Comparison of ENCODE assay signal across 13 mouse cellular contexts in the genomic region with DNA sequence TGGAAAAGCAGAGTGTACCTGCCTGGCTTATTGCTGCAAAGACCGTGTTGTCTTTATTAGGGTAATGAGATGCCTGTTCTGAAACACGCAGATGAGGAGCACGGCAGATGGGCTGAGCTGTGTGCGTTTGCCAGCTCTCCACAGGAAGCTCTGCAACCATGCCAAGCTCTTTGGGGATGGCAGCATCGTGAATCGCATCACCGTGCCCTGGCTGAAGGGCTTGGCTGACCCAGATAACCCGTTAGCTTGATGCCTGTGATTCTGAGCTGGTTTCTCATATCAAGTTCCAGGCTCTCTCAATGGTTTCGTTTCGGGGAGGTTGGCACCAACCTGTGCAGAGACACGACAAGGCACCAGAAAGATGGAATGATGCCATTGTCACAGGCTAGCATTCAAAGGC. TPM values are rescaled to one million over a fixed set of nuclear protein-coding genes. Genes with fewer than 3 reads are reported as not detected.
DNase-seq lines count a peak whose midpoint lies in the region; ATAC-seq and TF ChIP-seq lines count a peak whose summit lies in the region.
"Had no signal": no experiment of that assay in that cellular context is flagged by ENCODE, and none has a peak within 500 bp of the region (broad histone marks: within the 10 kb centered on the region; RNA-seq: fewer than 3 reads in every experiment).

No protein-coding gene starts in this region.

- no peak overlapping the region; the same call in 1 of the 2 replicates for H3K4me2 ChIP-seq in forebrain, embryonic 13.5 days
- H3K4me2 ChIP-seq in neural tube, embryonic 13.5 days: no peak overlapping the region
- H3K4me2 ChIP-seq in forebrain, postnatal 0 days (ENCODE audit: low read depth): peak overlapping the region; percentile 23
- H3K4me2 ChIP-seq: liver, embryonic 13.5 days had no signal

- no peaks in the 10 kb centered on the region for H3K27me3 ChIP-seq in forebrain, embryonic 13.5 days
- peaks cover 5% of the 10 kb centered on the region; the same call in 1 of the 2 replicates for H3K27me3 ChIP-seq in forebrain, embryonic 10.5 days (ENCODE audit: poor library complexity, severe bottlenecking)
- no peaks in the 10 kb centered on the region for H3K27me3 ChIP-seq in neural tube, embryonic 13.5 days
- H3K27me3 ChIP-seq in forebrain, postnatal 0 days (ENCODE audit: insufficient read depth, low read length): no peaks in the 10 kb centered on the region
- H3K27me3 ChIP-seq: liver, embryonic 13.5 days had no signal

- no peak for TF ChIP-seq CTCF in forebrain, postnatal 0 days (IDR thresholded peaks at IDR 0.05; ENCODE audit: low read depth)

- no peak overlapping the region for H3K9ac ChIP-seq in forebrain, embryonic 13.5 days
- H3K9ac ChIP-seq in neural tube, embryonic 13.5 days: no peak overlapping the region
- H3K9ac ChIP-seq in forebrain, postnatal 0 days: no peak overlapping the region
- H3K9ac ChIP-seq: liver, embryonic 13.5 days had no signal

- 0 out of 2 replicates have a peak, but pooled peaks have one; percentile 55 for ATAC-seq in forebrain, embryonic 13.5 days
- ATAC-seq in neural tube, embryonic 13.5 days (ENCODE audit: low read depth): no peak
- peak; percentile 76 for ATAC-seq in forebrain, postnatal 0 days

- H3K27ac ChIP-seq in forebrain, embryonic 13.5 days: peak overlapping the region; percentile 74
- H3K27ac ChIP-seq in forebrain, embryonic 10.5 days: no peak overlapping the region
- peak overlapping the region; percentile 72 for H3K27ac ChIP-seq in neural tube, embryonic 13.5 days (replicated peaks)
- 0 out of 2 replicates have a peak overlapping the region, but pooled peaks have one; percentile 40 for H3K27ac ChIP-seq in forebrain, postnatal 0 days (ENCODE audit: low read depth, low read length)
- H3K27ac ChIP-seq: liver, embryonic 13.5 days had no signal

- no peaks in the 10 kb centered on the region for H3K36me3 ChIP-seq in forebrain, embryonic 13.5 days (ENCODE audit: poor library complexity, severe bottlenecking)
- no peaks in the 10 kb centered on the region for H3K36me3 ChIP-seq in forebrain, embryonic 10.5 days (replicated peaks)
- no peaks in the 10 kb centered on the region for H3K36me3 ChIP-seq in neural tube, embryonic 13.5 days
- H3K36me3 ChIP-seq in forebrain, postnatal 0 days (ENCODE audit: insufficient read depth): no peaks in the 10 kb centered on the region
- H3K36me3 ChIP-seq: liver, embryonic 13.5 days had no signal

- peaks cover 20% of the 10 kb centered on the region for H3K4me1 ChIP-seq in forebrain, embryonic 13.5 days
- H3K4me1 ChIP-seq in forebrain, embryonic 10.5 days: no peaks in the 10 kb centered on the region
- peaks cover 15% of the 10 kb centered on the region for H3K4me1 ChIP-seq in neural tube, embryonic 13.5 days (replicated peaks)
- peaks cover 16% of the 10 kb centered on the region for H3K4me1 ChIP-seq in forebrain, postnatal 0 days (ENCODE audit: insufficient read depth)
- H3K4me1 ChIP-seq: liver, embryonic 13.5 days had no signal

- H3K9me3 ChIP-seq in forebrain, embryonic 13.5 days (replicated peaks): no peaks in the 10 kb centered on the region
- H3K9me3 ChIP-seq in forebrain, embryonic 10.5 days: no peaks in the 10 kb centered on the region
- H3K9me3 ChIP-seq in neural tube, embryonic 13.5 days: no peaks in the 10 kb centered on the region
- no peaks in the 10 kb centered on the region for H3K9me3 ChIP-seq in forebrain, postnatal 0 days (ENCODE audit: low read length)
- H3K9me3 ChIP-seq: liver, embryonic 13.5 days had no signal

- DNase-seq in forebrain, embryonic 10.5 days (ENCODE audit: extremely low spot score, low spot score): no peak
- no peak for DNase-seq in neural tube, embryonic 10.5 days (ENCODE audit: extremely low spot score, low spot score)
- DNase-seq in forebrain, postnatal 0 days: peak; percentile 79
- DNase-seq in retina, postnatal 7 days (ENCODE audit: low read depth, low spot score): peak; percentile 32
- no peak for DNase-seq in ovary, postnatal 14 days (ENCODE audit: low spot score)
- DNase-seq in adrenal gland, postnatal 14 days: no peak
- DNase-seq: gastrocnemius, postnatal 10 days; kidney, adult 18-20 months; liver, embryonic 13.5 days; lung, postnatal 36 days had no signal

- H3K4me3 ChIP-seq in forebrain, embryonic 13.5 days: no peak overlapping the region
- H3K4me3 ChIP-seq in forebrain, embryonic 10.5 days: no peak overlapping the region
- no peak overlapping the region for H3K4me3 ChIP-seq in neural tube, embryonic 13.5 days
- H3K4me3 ChIP-seq in forebrain, postnatal 0 days (ENCODE audit: low read depth, low read length): no peak overlapping the region
- H3K4me3 ChIP-seq: liver, embryonic 13.5 days had no signal

- WGBS in forebrain, embryonic 13.5 days: 66% methylated on average over 11 of the region's 11 CpGs
- 90% methylated on average over 11 of the region's 11 CpGs for WGBS in forebrain, embryonic 10.5 days
- 72% methylated on average over 11 of the region's 11 CpGs for WGBS in neural tube, embryonic 13.5 days
- 45% methylated on average over 11 of the region's 11 CpGs for WGBS in forebrain, postnatal 0 days

RNA-seq across cellular contexts. Expression of a gene that starts 14.0 kb away (rescaled TPM):
- polyA plus RNA-seq in forebrain, embryonic 13.5 days (2015; fragmentation: Nextera tagmentation; extraction: Ambion mirVana): 0.15 and 0.55 TPM in 2 replicates
- polyA plus RNA-seq in forebrain, embryonic 10.5 days (2016; fragmentation: Nextera tagmentation; extraction: Ambion mirVana): 0.33 and 0.57 TPM in 2 replicates
- polyA plus RNA-seq in neural tube, embryonic 13.5 days (2015; fragmentation: Nextera tagmentation; extraction: Ambion mirVana): 0.39 and 0.84 TPM in 2 replicates
- 0.24 and 0.77 TPM in 2 replicates for total RNA-seq in forebrain, postnatal 0 days (2014; rRNA removed)
- 0.28 and 0.42 TPM in 2 replicates for polyA plus RNA-seq in forebrain, postnatal 0 days (2015; fragmentation: Nextera tagmentation; extraction: Ambion mirVana)
- total RNA-seq in adrenal gland, postnatal 14 days (2021): not detected in 2 replicates
- polyA plus RNA-seq: heart, embryonic 16.5 days; liver, embryonic 13.5 days had no signal

RNA-seq across cellular contexts. Expression of a gene that starts 26.3 kb away (rescaled TPM):
- polyA plus RNA-seq in forebrain, embryonic 13.5 days (2015; fragmentation: Nextera tagmentation; extraction: Ambion mirVana): 2.3 and 2.4 TPM in 2 replicates
- polyA plus RNA-seq in forebrain, embryonic 10.5 days (2016; fragmentation: Nextera tagmentation; extraction: Ambion mirVana): 1.0 and 1.4 TPM in 2 replicates
- 1.9 and 2.6 TPM in 2 replicates for polyA plus RNA-seq in neural tube, embryonic 13.5 days (2015; fragmentation: Nextera tagmentation; extraction: Ambion mirVana)
- 4.0 and 5.6 TPM in 2 replicates for total RNA-seq in forebrain, postnatal 0 days (2014; rRNA removed)
- 2.4 and 3.5 TPM in 2 replicates for polyA plus RNA-seq in forebrain, postnatal 0 days (2015; fragmentation: Nextera tagmentation; extraction: Ambion mirVana)
- 0.89 and 1.1 TPM in 2 replicates for total RNA-seq in adrenal gland, postnatal 14 days (2021)

RNA-seq across cellular contexts. Expression of a gene that starts 46.8 kb away (rescaled TPM):
- not detected in 2 replicates for polyA plus RNA-seq in forebrain, embryonic 13.5 days (2015; fragmentation: Nextera tagmentation; extraction: Ambion mirVana)
- not detected in 2 replicates for polyA plus RNA-seq in forebrain, embryonic 10.5 days (2016; fragmentation: Nextera tagmentation; extraction: Ambion mirVana)
- polyA plus RNA-seq in neural tube, embryonic 13.5 days (2015; fragmentation: Nextera tagmentation; extraction: Ambion mirVana): not detected in 2 replicates
- total RNA-seq in forebrain, postnatal 0 days (2014; rRNA removed): 0.23 TPM in 1 of 2 replicates, not detected in the other
- polyA plus RNA-seq in forebrain, postnatal 0 days (2015; fragmentation: Nextera tagmentation; extraction: Ambion mirVana): not detected in 2 replicates
- 13.7 and 14.3 TPM in 2 replicates for total RNA-seq in adrenal gland, postnatal 14 days (2021)
- total RNA-seq: gastrocnemius, postnatal 10 days had no signal
- polyA plus RNA-seq: liver, embryonic 13.5 days had no signal

Comparison
In these comparisons a context has a peak if more than half of its experiments do, and no peak if none do; other contexts are left out.
1. DNase-seq: peak in forebrain, postnatal 0 days (single experiment) and retina, postnatal 7 days (single experiment); none in forebrain, embryonic 10.5 days (single experiment), neural tube, embryonic 10.5 days (single experiment), ovary, postnatal 14 days (single experiment) and adrenal gland, postnatal 14 days (single experiment).